Mouse (Mus musculus) forebrain, embryonic 14.5 days (tissue): ENCODE data around the gene Fkbp1b. TPM values are rescaled to one million over a fixed set of nuclear protein-coding genes. Genes with fewer than 3 reads are reported as not detected.
"Not testable (repeated sequence)": the region's sequence is repeated elsewhere in the genome, so short reads cannot be mapped to it uniquely, and the experiment has no call there.

Experiments used
- ATAC-seq: fragments of 200-750 bp; cut with Nextera tagmentation; 2 replicates; pipeline ENCODE4 v1.8.0; 2017; ENCODE audit warnings: mild to moderate bottlenecking, moderate library complexity
- DNase-seq: peaks from one replicate; pipeline ENCODE4 v3.0.0-alpha.2; 2015; ENCODE audit warnings: low spot score
- H3K27ac ChIP-seq: fragments of 300-500 bp; sonication (generic); 2 replicates; pipeline ENCODE4 v1.5.1; 2014; ENCODE audit warnings: low read depth, mild to moderate bottlenecking, control low read depth, low read length, moderate library complexity
- H3K27me3 ChIP-seq: fragments of 300-500 bp; sonication (generic); replicated peaks from 2 replicates; pipeline ENCODE4 v1.6.1; 2014; ENCODE audit warnings: low read length, control low read depth, mixed read lengths; ENCODE audit not compliant: control insufficient read depth, insufficient read depth
- H3K36me3 ChIP-seq: fragments of 300-500 bp; sonication (generic); 2 replicates; pipeline ENCODE4 v1.6.1; 2014; ENCODE audit warnings: low read length, control low read depth; ENCODE audit not compliant: control insufficient read depth, insufficient read depth
- H3K4me1 ChIP-seq: fragments of 300-500 bp; sonication (generic); 2 replicates; pipeline ENCODE4 v1.6.1; 2014; ENCODE audit warnings: antibody characterized with exemption, low read length, control low read depth; ENCODE audit not compliant: control insufficient read depth, insufficient read depth
- H3K4me2 ChIP-seq: fragments of 300-500 bp; sonication (generic); 2 replicates; pipeline ENCODE4 v1.6.1; 2014; ENCODE audit warnings: mild to moderate bottlenecking, control low read depth, low read length
- H3K4me3 ChIP-seq: fragments of 300-500 bp; sonication (generic); 2 replicates; pipeline ENCODE4 v1.5.1; 2014; ENCODE audit warnings: low read depth, low read length, control low read depth
- H3K9ac ChIP-seq: fragments of 300-500 bp; sonication (generic); 2 replicates; pipeline ENCODE4 v1.6.1; 2014; ENCODE audit warnings: mild to moderate bottlenecking, low read length, control low read depth, moderate library complexity
- H3K9me3 ChIP-seq: fragments of 300-500 bp; sonication (generic); replicated peaks from 2 replicates; pipeline ENCODE4 v1.6.1; 2016; ENCODE audit warnings: low read length, control low read depth, mixed read lengths; ENCODE audit not compliant: control insufficient read depth
- WGBS: fragments of 180-500 bp; shearing (Covaris S2); extraction: QIAGEN DNeasy Blood & Tissue Kit; methylation state at CpG from one replicate; pipeline ENCODE4 v1.1.7; 2014; 5-methylcytosine and 5-hydroxymethylcytosine counted together
- polyA plus RNA-seq: library from polyadenylated mRNA; unstranded; fragments of >200 nt; fragmentation: Nextera tagmentation; extraction: Ambion mirVana; gene quantifications from 2 replicates; pipeline ENCODE4 v1.2.1, GENCODE M21; 2014

Fkbp1b gene
- polyA plus RNA-seq, 1 experiment from 2014 or later, result 26.8 TPM

DNA sequence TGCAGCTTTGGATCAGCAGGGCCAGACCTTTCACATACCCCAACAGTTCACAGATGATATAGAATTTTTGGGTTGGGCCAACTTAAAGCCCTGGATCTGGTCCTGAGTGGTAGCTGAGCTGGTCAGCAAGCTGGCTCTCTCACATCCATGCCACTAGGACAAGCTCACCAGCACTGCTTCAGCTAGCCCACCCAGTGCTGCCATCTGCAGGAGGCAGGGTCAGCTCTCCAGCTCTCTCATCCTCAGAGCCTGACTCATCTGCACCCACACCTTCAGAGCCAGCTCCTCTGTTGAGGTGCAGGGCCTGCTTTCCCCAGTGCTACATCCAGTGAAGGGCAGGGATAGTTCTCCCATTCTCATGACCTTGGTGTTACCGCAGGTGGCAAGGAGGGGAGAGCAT is 47.7 kb downstream of the Fkbp1b start:
- Histone ChIP-seq H3K27me3 (no peaks in the 10 kb centered on the region), H3K4me2 (no peak overlapping the region), H3K4me1 (no peaks in the 10 kb centered on the region), H3K9ac (no peak overlapping the region), H3K4me3 (no peak overlapping the region), H3K36me3 (no peaks in the 10 kb centered on the region), H3K9me3 (no peaks in the 10 kb centered on the region), H3K27ac (no peak overlapping the region)
- WGBS, result 73% methylated on average over 1 of the region's 1 CpGs
- no peak for ATAC-seq
- no peak for DNase-seq

DNA sequence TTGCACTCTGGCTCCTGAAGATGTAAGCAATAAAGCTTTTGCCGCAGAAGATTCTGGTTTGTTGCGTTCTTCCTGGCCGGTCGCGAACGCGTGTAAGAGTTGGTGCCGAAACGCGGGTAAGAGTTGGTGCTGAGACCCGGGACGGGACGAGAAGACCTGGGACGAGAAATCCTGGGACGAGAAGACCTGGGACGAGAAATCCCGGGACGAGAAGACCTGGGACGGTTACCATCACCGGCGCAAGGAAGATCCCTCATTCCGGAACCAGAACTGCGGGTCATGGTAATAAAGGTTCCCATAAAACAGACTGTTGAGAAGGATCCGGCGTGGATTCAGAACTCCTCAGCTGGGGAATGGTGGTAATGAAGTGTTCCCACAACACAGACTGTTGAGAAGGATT is 53.3 kb downstream of the Fkbp1b start:
- H3K4me2 ChIP-seq, H3K4me1 ChIP-seq, H3K27me3 ChIP-seq, DNase-seq, H3K36me3 ChIP-seq, H3K4me3 ChIP-seq, ATAC-seq, H3K9ac ChIP-seq, H3K9me3 ChIP-seq, H3K27ac ChIP-seq: not testable (repeated sequence)
- WGBS, result 94% methylated on average over 25 of the region's 25 CpGs

DNA sequence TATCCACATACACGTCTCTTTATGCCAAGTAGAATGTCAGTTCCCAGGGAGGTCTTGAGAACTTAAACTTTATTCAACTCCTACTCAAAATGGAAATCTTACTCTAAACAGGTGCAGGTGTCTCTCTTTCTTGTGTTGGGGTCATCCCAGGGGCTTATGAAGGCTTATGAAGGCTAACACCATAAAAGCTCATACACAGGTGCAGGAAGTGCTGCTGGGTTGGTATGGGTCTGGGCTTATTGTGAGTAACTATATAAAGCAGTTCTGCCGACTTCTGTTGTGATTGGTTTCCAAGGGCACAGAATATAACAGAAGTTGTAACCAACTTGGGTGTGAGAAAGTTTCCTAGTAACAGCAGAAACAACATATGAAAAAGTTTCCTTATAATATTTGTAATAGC is 56.9 kb downstream of the Fkbp1b start:
- H3K36me3 ChIP-seq, result no peaks in the 10 kb centered on the region
- H3K27me3 ChIP-seq, result no peaks in the 10 kb centered on the region
- H3K4me2 ChIP-seq, result no peak overlapping the region
- no peak overlapping the region for H3K27ac ChIP-seq
- ATAC-seq (no peak), DNase-seq (no peak)
- H3K4me3 ChIP-seq, result no peak overlapping the region
- 78% methylated on average over 2 of the region's 2 CpGs for WGBS
- H3K9ac ChIP-seq, result no peak overlapping the region
- H3K4me1 ChIP-seq, result no peaks in the 10 kb centered on the region
- H3K9me3 ChIP-seq, result no peaks in the 10 kb centered on the region

DNA sequence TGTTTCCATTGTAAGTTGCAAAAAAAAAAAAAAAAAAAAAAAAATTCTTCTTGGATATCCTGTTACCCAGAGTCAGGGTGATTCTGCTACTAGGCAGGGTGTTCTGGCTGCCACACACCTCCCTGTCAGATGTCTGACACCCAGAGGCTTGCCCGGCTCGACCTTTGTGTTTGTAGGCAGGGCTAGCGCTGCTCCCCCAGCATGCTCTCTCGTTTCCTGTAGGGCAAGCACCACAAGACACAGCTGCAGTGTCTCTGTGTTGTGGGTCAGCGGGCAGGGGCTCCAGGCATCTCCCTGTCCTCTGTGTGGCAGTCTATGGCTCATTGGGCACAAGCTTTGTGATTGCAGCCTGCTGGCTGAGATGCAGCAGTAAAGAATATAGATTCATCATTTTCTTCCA is 57.8 kb downstream of the Fkbp1b start:
- no peak overlapping the region for H3K9ac ChIP-seq
- no peak for ATAC-seq

More for the DNA sequence above, 57.8 kb downstream of the Fkbp1b start:
- 63% methylated on average over 5 of the region's 5 CpGs for WGBS
- Histone ChIP-seq H3K4me2 (no peak overlapping the region), H3K27ac (no peak overlapping the region), H3K4me1 (no peaks in the 10 kb centered on the region), H3K9me3 (no peaks in the 10 kb centered on the region), H3K4me3 (no peak overlapping the region), H3K27me3 (no peaks in the 10 kb centered on the region), H3K36me3 (no peaks in the 10 kb centered on the region)
- no peak for DNase-seq

Other genes starting within 250 kb of the Fkbp1b start
- gene Itsn2, start 249.0 kb downstream of the Fkbp1b start, polyA plus RNA-seq, result 13.0 and 14.5 TPM in 2 replicates
- not detected in 2 replicates for gene Gm3625, start 248.7 kb downstream of the Fkbp1b start, polyA plus RNA-seq
- 0.13 and 0.53 TPM in 2 replicates for gene Fam228a, start 103.2 kb downstream of the Fkbp1b start, polyA plus RNA-seq
- 10.7 and 11.8 TPM in 2 replicates for gene Pfn4, start 72.6 kb downstream of the Fkbp1b start, polyA plus RNA-seq
- 4.1 and 5.5 TPM in 2 replicates for gene Fam228b, start 72.3 kb downstream of the Fkbp1b start, polyA plus RNA-seq
- 362 and 405 TPM in 2 replicates for gene Sf3b6, start 24.0 kb downstream of the Fkbp1b start, polyA plus RNA-seq
- gene Wdcp, start 1.7 kb upstream of the Fkbp1b start, polyA plus RNA-seq, result 12.2 and 12.7 TPM in 2 replicates
- 0.59 and 0.83 TPM in 2 replicates for gene Mfsd2b, start 32.8 kb upstream of the Fkbp1b start, polyA plus RNA-seq
- gene Ubxn2a, start 66.1 kb upstream of the Fkbp1b start, polyA plus RNA-seq, result 32.4 and 37.2 TPM in 2 replicates
- gene Atad2b, start 75.8 kb upstream of the Fkbp1b start, polyA plus RNA-seq, result 12.8 and 13.3 TPM in 2 replicates